Mouse (Mus musculus) cerebellum, postnatal 14 days (tissue): ENCODE data around the gene Comp.

Source experiments
- DNase-seq, 2 experiments: peaks; one replicate each; pipeline ENCODE4 v3.0.0; 2021; ENCODE audit warnings: mixed read lengths in 2 of 2

Comp gene

DNA sequence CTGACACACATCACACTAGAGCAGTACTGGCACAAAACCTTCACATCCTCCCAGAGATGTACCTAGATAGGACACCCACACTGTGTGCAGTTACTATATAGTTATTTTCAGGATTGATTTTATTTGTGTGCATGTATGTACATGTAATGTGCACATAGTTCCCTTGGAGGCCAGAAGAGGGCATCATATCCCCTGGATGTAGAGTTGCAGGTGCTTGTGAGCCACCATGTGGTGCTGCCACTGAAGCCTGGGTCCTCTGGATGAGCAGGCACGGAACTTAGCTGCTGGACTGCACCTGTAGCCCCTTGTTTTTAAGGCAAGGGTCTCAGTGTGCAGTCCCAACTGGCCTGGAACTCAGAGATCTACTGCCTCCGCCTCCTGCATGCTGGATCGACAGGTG lies 30.9 kb downstream of the Comp start:
- no peak for DNase-seq

DNA sequence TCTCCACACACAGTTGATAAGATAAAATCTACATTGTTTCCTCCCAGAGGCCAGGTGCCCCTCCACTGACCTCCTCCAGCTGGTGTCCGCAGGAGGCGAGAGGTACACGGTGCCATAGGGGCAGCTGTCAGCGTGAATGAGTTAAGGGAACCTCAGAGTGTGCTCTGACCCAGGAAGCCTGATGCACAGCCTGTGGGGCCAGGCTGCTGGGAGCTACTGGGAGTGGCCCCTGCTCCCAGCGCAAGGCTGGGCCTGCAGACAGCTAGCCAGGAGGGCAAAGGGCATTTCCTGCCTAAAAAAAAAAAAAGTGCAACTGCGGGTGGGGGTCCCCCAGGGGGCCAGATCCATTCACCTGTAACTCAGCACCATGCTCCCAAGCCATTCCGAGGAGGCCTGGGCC lies 31.8 kb downstream of the Comp start:
- no peak for DNase-seq

- peak in 1 of 2 experiments; percentile 58 for DNase-seq
Measured at GRCm38 (mm10) chr8:70406427-70407069, 33.2 kb downstream of the Comp start.

DNA sequence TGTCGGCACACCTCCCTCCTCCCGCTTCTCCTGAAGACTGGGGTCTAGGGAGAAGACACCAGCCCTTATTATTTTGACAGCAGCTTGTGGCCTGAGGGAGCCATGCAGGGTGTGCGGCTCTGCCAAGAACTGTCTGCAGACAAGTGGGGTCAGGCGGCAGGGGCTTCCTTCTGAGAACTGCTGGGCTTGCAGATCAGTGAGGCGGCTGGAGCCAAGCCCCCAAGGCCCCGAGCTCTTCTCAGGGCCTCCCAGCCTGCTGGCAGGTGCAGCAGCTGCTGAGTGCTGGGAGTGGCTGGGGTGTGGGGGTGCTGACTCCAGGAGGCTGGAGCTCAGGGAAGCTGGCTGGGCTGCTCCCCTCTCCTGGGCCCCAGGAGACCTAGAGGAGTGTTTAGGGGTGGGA lies 34.9 kb downstream of the Comp start:
- peak; percentile 57 to 66 for DNase-seq

GRCm38 (mm10) chr8:70409019-70409418 lies 35.7 kb downstream of the Comp start:
- no peak for DNase-seq

DNA sequence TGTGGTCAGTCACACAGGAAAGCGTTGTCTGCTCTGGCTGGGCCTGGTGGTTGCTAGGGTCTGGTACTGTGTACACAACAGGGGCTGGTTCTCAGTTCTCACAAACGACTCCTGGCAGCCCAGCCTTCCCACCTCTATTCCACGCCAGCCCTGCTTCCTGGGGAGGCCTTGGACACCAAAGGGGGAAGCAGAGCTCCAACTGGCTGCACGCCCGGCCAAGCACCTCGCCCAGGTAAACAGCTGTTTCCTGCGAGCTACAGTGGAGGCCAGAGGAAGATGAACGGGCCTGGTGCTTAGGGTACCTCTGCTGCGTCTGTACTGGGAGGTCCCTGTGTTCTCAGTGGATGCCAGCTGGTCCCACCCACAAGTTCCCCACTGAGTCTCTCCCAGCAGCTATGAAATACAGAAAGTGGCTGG lies 36.1 kb downstream of the Comp start:
- DNase-seq, result peak; percentile 62 to 68

DNA sequence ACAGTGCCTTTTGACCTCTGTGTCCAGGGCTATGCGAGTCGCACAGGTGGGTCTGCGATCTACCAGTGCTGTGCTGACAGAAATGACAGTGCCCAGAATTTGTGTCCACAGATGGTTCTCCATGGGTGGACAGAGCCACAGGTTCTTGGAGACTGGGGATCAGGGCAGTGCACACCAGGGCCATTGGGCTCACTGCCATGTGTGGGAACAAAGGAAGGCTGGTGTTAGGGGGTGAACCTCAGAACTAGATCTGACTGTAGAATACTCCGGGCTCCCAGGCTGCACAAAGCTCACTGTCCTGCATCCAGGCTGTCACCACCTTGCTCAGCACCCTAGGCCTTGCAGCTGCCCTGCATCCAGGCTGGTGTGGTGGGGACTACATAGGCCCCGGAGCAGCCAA lies 36.9 kb downstream of the Comp start:
- DNase-seq, result peak in 1 of 2 experiments; percentile 48

DNA sequence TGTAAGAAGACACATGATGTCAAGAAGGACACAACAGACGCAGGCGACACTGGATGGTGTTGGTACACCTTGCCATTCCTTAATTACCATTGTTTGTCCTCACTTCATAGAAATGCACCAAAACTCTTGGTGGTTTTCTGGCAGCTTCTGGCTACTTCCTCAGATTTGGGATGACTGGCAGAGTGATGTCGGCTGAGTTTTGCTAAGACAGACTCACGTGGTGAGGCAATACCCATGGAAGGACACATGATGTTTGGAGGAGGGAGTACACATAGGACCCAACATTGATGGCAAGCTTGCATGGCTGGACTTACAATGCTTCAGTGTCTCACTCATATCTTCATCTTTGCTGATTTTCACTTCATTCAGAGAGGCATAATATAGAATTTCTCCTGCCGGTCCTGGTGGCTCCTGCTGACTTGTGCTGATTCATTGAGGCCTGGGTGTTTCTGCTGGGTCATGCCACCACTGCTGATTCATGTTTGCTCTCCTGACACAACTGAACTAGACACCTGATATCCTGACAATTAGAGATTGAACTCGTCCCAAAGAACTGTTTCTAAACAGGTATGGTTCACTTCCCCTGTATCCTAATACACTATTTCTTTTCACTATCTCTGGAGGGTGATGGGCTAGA lies 41.1 kb downstream of the Comp start:
- DNase-seq, result no peak

DNA sequence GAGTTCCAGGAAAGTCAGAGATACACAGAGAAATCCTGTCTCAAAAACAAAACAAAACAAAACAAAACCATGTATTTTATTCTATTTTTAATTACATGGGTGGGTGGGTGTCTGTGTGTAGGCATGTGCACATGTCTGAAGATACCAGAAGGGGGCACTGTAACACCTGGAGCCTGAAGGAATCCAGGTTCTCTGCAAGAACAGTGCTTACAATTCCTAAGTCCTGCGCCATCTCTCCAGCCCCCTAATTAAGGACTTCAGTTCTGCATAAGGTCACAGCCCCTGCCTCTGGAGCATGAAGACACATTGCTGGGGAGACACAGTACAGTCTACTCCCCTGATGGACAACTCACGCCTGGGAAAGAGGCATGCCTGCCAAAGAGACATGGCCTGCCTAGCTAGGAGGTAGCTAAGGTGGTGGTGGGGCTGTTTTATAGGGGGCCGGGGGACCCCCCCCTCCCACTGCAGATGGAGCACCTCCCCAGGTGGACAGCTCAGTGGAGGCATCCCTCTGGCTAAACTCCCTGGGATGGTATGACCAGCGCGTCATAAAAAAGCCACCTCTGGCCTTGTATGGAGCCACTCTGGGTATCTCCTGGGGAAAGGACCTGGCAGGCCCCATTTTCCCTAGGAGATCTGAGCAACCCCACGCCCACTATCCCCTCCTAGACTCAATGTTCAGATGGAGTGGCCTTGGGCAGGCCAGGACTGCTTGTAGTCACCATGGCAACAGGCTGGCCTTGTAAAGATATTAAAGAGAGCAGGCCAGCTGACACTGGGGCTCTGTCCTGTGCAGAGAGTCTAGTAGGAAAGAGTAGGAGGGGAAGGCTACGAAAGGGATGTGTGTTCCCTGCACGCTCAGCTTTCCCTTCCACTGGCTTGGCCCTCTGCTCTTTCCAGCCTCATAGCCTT lies 42.4 kb downstream of the Comp start:
- DNase-seq, result peak; percentile 64 to 75

DNA sequence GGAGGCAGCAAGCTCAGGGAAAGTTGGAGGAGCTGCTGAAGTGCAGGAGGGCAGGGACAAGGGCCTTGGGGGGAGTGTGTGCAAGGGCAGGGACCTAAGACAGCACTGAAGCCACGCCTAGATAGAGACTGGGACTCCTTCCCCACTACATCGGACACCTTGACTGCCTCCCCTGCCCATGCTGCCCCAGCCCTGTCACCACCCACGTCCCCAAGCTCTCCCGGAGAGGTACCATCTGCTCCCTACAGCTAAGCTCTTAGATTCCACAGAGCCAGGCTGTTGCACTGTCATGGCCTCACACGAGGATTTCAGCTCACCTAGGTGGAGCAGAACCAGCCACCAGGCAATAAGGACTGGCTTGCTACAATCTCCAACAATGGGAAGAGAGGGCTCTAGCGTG lies 43.6 kb downstream of the Comp start:
- DNase-seq, result peak in 1 of 2 experiments; percentile 62

DNA sequence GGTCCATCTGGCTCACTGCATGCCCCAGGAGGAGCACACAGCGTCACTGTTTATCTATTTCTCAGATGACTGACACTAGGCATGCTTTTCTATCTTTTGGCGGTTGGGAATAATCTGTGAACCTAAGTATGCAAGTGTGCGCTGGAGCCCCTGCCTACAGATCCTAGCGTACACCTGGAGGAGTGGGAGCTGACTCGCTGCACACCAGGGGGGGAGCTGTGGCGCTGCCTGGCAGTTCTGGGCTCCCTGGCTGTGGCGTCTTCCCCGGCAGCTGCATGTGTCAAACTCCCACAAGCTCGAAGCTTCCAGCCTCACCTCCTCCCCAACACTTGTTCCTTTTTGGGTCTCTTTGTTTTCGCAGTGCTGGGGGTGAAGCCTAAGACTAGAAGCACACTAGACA lies 44.6 kb downstream of the Comp start:
- peak in 1 of 2 experiments; percentile 58 for DNase-seq

GRCm38 (mm10) chr8:70418954-70419353 lies 45.6 kb downstream of the Comp start:
- DNase-seq, result peak; percentile 68 to 75

GRCm38 (mm10) chr8:70419879-70420643 lies 46.7 kb downstream of the Comp start:
- no peak for DNase-seq

DNA sequence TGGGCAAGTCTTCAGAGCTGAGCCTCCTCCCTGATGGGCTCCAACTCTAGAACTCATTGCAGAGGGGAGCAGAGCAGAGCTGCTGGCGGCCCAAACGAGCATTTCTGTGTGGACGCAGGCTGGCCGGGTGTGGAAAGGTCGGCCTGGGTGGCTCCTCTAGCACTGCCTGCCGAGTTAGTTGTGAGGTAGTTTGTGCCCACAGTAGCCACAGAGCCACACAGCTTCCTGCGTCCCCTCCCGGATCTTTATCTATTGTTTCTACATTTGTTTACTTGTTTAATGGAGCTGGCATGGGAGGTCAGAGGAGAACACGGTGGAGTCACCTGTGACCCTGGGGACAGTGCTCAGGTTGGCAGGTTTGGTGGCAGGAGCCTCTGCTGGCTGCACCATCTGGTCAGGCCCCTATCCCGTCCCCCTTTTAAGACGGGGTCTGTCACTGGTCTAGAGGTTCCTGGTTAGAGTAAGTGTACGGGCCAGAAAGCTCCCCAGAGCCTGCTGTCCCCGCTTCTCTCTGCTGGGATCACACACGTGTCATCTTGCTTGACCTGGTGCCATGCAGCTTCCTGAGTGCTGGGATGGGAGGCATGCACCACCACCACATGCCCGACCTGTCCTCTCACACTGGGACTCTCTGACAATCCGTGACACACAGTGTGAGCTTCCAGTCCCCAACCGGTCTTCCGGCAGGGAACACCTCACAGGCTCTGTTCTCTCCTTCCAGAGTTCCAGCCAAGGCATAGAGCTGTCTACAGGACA lies 48.2 kb downstream of the Comp start:
- no peak for DNase-seq

DNA sequence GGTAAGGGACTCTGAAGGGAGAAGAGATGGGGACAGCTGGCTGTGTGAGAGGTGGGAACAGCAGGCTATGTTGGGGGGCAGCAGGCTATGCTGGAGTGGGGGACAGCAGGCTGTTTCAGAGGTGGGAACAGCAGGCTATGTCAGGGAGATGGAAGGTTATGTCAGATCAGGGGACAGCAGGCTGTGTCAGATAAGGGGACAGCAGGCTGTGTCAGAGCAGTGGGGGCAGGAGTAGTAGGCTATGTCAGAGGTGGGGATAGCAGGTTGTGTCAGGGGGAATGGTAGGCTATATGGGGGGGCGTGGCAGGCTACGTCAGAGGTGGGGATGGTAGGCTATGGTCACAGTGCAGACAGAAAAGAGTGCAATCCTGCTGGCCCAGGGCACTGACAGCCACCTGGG lies 49.4 kb downstream of the Comp start:
- no peak for DNase-seq

DNA sequence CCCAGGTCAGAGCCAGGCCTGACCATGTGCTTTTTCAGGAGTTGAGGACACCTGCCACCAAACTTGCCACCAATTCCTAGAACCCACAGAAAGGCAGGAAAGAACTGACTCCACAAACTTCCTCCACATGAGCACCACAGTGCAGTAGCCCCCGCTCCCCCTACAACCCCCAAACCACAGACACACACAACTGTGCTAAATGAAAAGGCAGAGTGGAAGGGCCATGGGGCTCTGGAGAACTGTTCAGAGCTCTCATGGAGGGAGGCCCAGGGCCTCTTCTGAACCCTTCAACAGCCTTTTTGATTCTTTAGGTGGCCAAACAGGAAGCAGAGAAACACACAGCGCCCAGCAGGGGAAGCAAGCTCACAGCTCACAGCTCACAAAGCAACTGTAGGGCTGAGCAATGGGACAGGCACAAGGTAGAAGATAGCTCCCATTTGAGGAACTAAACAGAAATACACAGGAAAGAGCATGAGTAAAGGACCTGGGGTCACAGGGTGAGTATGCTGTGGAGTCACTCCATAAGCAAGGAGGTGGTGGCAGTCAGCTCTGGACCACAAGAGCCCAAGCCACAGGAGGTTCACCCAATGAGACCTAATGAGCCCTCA lies 53.0 kb downstream of the Comp start:
- DNase-seq, result no peak

- no peak for DNase-seq
Measured at GRCm38 (mm10) chr8:70431213-70431612, 57.9 kb downstream of the Comp start.
